Mouse (Mus musculus): ENCODE measurements around the gene Akr1c14. TPM values are rescaled to one million over a fixed set of nuclear protein-coding genes. Genes with fewer than 3 reads are reported as not detected.
A peak's percentile ranks its signal among the peaks of the same experiment; 100 is the strongest.
"Not testable (repeated sequence)": the region's sequence is repeated elsewhere in the genome, so short reads cannot be mapped to it uniquely, and the experiment has no call there.

Gene Akr1c14
- polyA plus RNA-seq (2016; fragmentation: Nextera tagmentation; extraction: Ambion mirVana): 0.36 and 0.68 TPM in 2 replicates

GRCm38 (mm10) chr13:4048719-4049118 is at the start of gene Akr1c14:
TSS of gene Akr1c14 (plus strand) at chr13:4049011.
- WGBS: 63% methylated on average over 2 of the region's 2 CpGs
- H3K36me3 ChIP-seq: no peaks in the 10 kb centered on the region
- no peaks in the 10 kb centered on the region for H3K9me3 ChIP-seq
- H3K27ac ChIP-seq: no peak within 1 kb of the TSS
- ATAC-seq (ENCODE audit: low FRiP score, low read depth): no peak
- no peak within 1 kb of the TSS for H3K4me3 ChIP-seq
- no peak within 1 kb of the TSS for H3K9ac ChIP-seq
- H3K4me1 ChIP-seq: no peaks in the 10 kb centered on the region
- no peak within 1 kb of the TSS for H3K4me2 ChIP-seq (replicated peaks)
- no peaks in the 10 kb centered on the region for H3K27me3 ChIP-seq (replicated peaks)

DNA sequence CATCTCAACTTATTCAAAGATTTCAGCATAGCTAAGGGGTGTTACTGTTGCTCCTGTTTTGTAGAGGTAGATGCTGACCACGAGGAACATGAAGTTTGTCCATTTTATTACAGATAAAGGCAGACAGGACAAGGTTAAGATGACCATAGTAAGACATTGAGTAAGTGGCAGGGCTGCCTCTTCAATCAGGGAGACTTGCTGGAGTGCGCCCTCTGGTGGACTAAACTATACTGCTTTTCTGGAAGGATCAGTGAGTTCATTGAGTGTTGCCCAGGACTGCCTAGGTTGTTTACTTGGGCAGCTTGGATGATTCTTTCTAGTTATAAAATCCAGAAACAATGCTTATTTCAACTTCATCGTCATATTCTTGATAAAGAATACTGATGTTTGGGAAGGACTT is 47.1 kb upstream of the Akr1c14 start:
- Histone ChIP-seq H3K27ac (no peak overlapping the region), H3K4me2 (replicated peaks) (no peak overlapping the region), H3K4me3 (no peak overlapping the region), H3K36me3 (no peaks in the 10 kb centered on the region), H3K27me3 (replicated peaks) (no peaks in the 10 kb centered on the region), H3K9ac (no peak overlapping the region), H3K4me1 (no peaks in the 10 kb centered on the region), H3K9me3 (no peaks in the 10 kb centered on the region)
- 15% methylated on average over 3 of the region's 3 CpGs for WGBS
- 0 out of 2 replicates have a peak, but pooled peaks have one; percentile 33 for ATAC-seq (ENCODE audit: low FRiP score, low read depth)

GRCm38 (mm10) chr13:4010784-4011183 is 38.0 kb upstream of the Akr1c14 start:
- H3K9ac ChIP-seq: no peak overlapping the region
- H3K27me3 ChIP-seq (replicated peaks): no peaks in the 10 kb centered on the region
- H3K36me3 ChIP-seq: no peaks in the 10 kb centered on the region
- H3K27ac ChIP-seq: no peak overlapping the region
- ATAC-seq (ENCODE audit: low FRiP score, low read depth): no peak
- H3K4me3 ChIP-seq: no peak overlapping the region
- WGBS: 84% methylated on average over 4 of the region's 4 CpGs
- no peak overlapping the region for H3K4me2 ChIP-seq (replicated peaks)
- H3K4me1 ChIP-seq: no peaks in the 10 kb centered on the region
- no peaks in the 10 kb centered on the region for H3K9me3 ChIP-seq

GRCm38 (mm10) chr13:4013811-4014210 is 35.0 kb upstream of the Akr1c14 start:
- Histone ChIP-seq H3K4me2 (replicated peaks) (no peak overlapping the region), H3K36me3 (no peaks in the 10 kb centered on the region), H3K27me3 (replicated peaks) (no peaks in the 10 kb centered on the region), H3K4me3 (no peak overlapping the region), H3K9ac (no peak overlapping the region), H3K4me1 (no peaks in the 10 kb centered on the region), H3K9me3 (no peaks in the 10 kb centered on the region), H3K27ac (no peak overlapping the region)
- no peak for ATAC-seq (ENCODE audit: low FRiP score, low read depth)

DNA sequence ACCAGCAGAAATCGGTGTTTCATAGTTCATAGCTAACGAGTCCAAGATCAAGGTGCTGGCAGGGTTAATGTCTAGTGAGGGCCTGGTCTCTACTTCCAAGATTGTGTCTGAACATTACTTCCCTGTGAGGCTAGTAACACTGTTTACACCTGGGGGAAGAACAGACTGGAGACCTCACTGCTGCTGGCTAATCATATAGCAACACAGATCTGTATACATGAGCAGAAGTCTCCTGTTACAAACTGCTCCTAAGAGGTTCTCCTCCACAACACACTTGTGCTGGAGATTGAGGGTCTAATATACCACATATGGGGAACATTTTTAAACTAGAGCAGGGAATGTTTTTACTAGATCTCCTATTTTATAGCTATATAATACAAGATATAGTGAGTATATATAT is 18.9 kb upstream of the Akr1c14 start:
- Histone ChIP-seq H3K27ac (no peak overlapping the region), H3K4me2 (replicated peaks) (no peak overlapping the region), H3K9ac (no peak overlapping the region), H3K36me3 (no peaks in the 10 kb centered on the region), H3K9me3 (no peaks in the 10 kb centered on the region), H3K4me1 (no peaks in the 10 kb centered on the region), H3K4me3 (no peak overlapping the region), H3K27me3 (replicated peaks) (no peaks in the 10 kb centered on the region)
- WGBS: 87% methylated on average over 2 of the region's 2 CpGs
- no peak for ATAC-seq (ENCODE audit: low FRiP score, low read depth)

GRCm38 (mm10) chr13:4032512-4032911 is 16.3 kb upstream of the Akr1c14 start:
- 87% methylated on average over 3 of the region's 3 CpGs for WGBS
- Histone ChIP-seq H3K36me3 (no peaks in the 10 kb centered on the region), H3K4me2 (replicated peaks) (no peak overlapping the region), H3K9me3 (no peaks in the 10 kb centered on the region), H3K9ac (no peak overlapping the region), H3K27ac (no peak overlapping the region), H3K27me3 (replicated peaks) (no peaks in the 10 kb centered on the region), H3K4me1 (no peaks in the 10 kb centered on the region), H3K4me3 (no peak overlapping the region)
- ATAC-seq (ENCODE audit: low FRiP score, low read depth): no peak

DNA sequence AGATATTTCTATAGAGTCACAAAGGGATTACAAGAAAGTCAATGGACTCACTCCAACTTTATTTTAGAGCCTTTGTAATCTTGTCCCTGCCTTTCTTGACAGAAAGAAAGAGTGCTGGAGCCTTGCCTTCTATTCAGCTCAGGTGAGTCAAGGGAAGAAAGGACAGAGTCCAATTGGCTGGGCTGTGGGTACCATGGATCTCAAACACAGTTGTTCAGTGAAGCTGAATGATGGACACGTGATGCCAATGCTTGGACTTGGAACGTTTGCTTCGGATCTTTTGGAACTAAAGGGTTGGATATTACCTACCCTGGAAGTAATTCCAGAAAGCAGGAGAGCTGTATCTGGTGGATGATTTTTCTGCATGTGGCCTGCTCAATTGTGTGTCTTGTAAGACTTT is 13.8 kb upstream of the Akr1c14 start:
- Histone ChIP-seq H3K4me3 (no peak overlapping the region), H3K4me1 (no peaks in the 10 kb centered on the region), H3K36me3 (no peaks in the 10 kb centered on the region), H3K27ac (no peak overlapping the region), H3K9ac (no peak overlapping the region), H3K27me3 (replicated peaks) (no peaks in the 10 kb centered on the region), H3K9me3 (no peaks in the 10 kb centered on the region), H3K4me2 (replicated peaks) (no peak overlapping the region)
- ATAC-seq (ENCODE audit: low FRiP score, low read depth): no peak
- WGBS: 82% methylated on average over 3 of the region's 3 CpGs

DNA sequence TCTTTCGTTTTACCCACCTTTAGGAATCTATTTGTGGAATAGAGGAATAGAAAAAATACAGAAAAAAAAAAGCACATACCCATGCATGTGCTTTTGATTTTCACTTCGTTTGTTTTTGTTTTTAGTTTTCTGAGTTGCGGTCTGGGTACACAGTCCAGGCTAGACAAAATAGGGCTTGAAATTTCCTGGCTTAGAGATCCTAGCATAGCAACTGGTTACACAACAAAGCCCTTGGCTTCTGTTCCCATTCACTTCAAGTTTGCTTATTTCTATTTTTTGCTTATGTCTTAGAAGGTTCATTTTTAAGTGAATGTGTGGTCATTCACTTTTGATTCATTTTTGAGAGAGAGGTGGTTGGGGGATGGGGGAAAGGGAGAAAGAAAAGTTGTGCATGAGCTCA is 2.7 kb upstream of the Akr1c14 start:
- H3K27me3 ChIP-seq (replicated peaks): no peaks in the 10 kb centered on the region
- H3K9me3 ChIP-seq: no peaks in the 10 kb centered on the region
- no peaks in the 10 kb centered on the region for H3K4me1 ChIP-seq
- H3K9ac ChIP-seq: no peak overlapping the region
- 88% methylated on average over 3 of the region's 3 CpGs for WGBS
- no peak overlapping the region for H3K4me3 ChIP-seq
- H3K4me2 ChIP-seq (replicated peaks): no peak overlapping the region
- H3K27ac ChIP-seq: no peak overlapping the region
- H3K36me3 ChIP-seq: no peaks in the 10 kb centered on the region
- no peak for ATAC-seq (ENCODE audit: low FRiP score, low read depth)

DNA sequence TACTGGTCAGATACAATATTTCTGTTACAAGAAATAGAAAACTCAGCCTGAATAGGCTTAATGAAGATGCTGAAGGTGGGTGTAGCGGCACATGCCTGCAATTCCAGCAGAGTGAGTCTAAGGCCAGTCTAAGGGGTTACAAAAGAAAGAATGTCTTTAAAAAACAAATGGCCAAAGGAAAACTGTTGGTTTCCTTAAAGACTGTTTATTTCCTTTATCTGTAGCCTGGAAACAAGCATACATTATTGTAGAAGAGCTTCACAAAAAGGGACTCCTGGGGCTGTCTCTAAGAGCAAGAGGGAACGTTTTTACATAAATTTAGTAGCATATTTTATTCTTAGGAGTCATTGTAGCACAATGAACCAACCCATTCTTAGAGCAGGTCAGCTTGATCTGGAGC is 2.0 kb upstream of the Akr1c14 start:
- H3K9ac ChIP-seq: no peak overlapping the region
- ATAC-seq (ENCODE audit: low FRiP score, low read depth): no peak
- H3K4me3 ChIP-seq: no peak overlapping the region
- H3K9me3 ChIP-seq: no peaks in the 10 kb centered on the region
- no peak overlapping the region for H3K4me2 ChIP-seq (replicated peaks)
- no peaks in the 10 kb centered on the region for H3K36me3 ChIP-seq
- H3K4me1 ChIP-seq: no peaks in the 10 kb centered on the region
- H3K27me3 ChIP-seq (replicated peaks): no peaks in the 10 kb centered on the region
- WGBS: 23% methylated on average over 2 of the region's 2 CpGs
- H3K27ac ChIP-seq: no peak overlapping the region

- no peak for ATAC-seq (ENCODE audit: low FRiP score, low read depth)
- no peaks in the 10 kb centered on the region for H3K36me3 ChIP-seq
- H3K9ac ChIP-seq: no peak overlapping the region
- no peaks in the 10 kb centered on the region for H3K4me1 ChIP-seq
- H3K9me3 ChIP-seq: no peaks in the 10 kb centered on the region
- no peak overlapping the region for H3K4me3 ChIP-seq
- WGBS: 100% methylated on average over 1 of the region's 1 CpGs
- no peaks in the 10 kb centered on the region for H3K27me3 ChIP-seq (replicated peaks)
- H3K27ac ChIP-seq: no peak overlapping the region
- no peak overlapping the region for H3K4me2 ChIP-seq (replicated peaks)
Observed at GRCm38 (mm10) chr13:4048226-4048625, 585 bp upstream of the Akr1c14 start.

GRCm38 (mm10) chr13:4049655-4050054 is 844 bp downstream of the Akr1c14 start:
- H3K4me2 ChIP-seq (replicated peaks): no peak overlapping the region
- H3K4me3 ChIP-seq: no peak overlapping the region
- no peaks in the 10 kb centered on the region for H3K27me3 ChIP-seq (replicated peaks)
- H3K36me3 ChIP-seq: no peaks in the 10 kb centered on the region
- H3K27ac ChIP-seq: no peak overlapping the region
- ATAC-seq (ENCODE audit: low FRiP score, low read depth): no peak
- no peaks in the 10 kb centered on the region for H3K9me3 ChIP-seq
- H3K9ac ChIP-seq: no peak overlapping the region
- H3K4me1 ChIP-seq: no peaks in the 10 kb centered on the region

GRCm38 (mm10) chr13:4055450-4055849 is 6.6 kb downstream of the Akr1c14 start:
- H3K4me3 ChIP-seq: no peak overlapping the region
- no peaks in the 10 kb centered on the region for H3K27me3 ChIP-seq (replicated peaks)
- no peak overlapping the region for H3K4me2 ChIP-seq (replicated peaks)
- no peaks in the 10 kb centered on the region for H3K4me1 ChIP-seq
- no peaks in the 10 kb centered on the region for H3K36me3 ChIP-seq
- 85% methylated on average over 3 of the region's 3 CpGs for WGBS
- H3K27ac ChIP-seq: no peak overlapping the region
- H3K9ac ChIP-seq: no peak overlapping the region
- no peaks in the 10 kb centered on the region for H3K9me3 ChIP-seq
- no peak for ATAC-seq (ENCODE audit: low FRiP score, low read depth)

DNA sequence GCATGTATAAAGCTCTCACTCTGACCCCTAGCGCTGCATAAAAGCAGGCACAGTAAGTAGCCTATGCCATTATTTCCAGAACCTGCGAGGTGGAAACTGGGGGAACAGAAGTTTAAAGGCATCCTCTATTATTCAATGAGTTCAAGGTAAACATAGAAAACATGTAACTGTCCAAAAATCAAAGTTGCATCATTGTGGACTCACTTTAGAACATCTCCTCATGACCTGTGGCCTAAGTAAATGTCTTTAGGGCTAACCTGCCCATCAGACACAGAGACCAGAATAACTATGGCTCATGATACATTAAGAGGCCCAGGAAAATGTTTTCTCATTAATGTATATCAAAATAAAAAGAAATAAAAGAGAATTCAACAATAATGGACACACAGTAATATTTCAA is 7.4 kb downstream of the Akr1c14 start:
- Histone ChIP-seq H3K4me1 (no peaks in the 10 kb centered on the region), H3K4me3 (no peak overlapping the region)
- 93% methylated on average over 2 of the region's 2 CpGs for WGBS

GRCm38 (mm10) chr13:4058239-4058638 is 9.4 kb downstream of the Akr1c14 start:
- not testable (repeated sequence) for H3K4me1 ChIP-seq; H3K4me2 ChIP-seq (replicated peaks); H3K4me3 ChIP-seq

More for the DNA sequence above, 7.4 kb downstream of the Akr1c14 start:
- H3K9ac ChIP-seq: no peak overlapping the region
- no peak for ATAC-seq (ENCODE audit: low FRiP score, low read depth)
- no peak overlapping the region for H3K27ac ChIP-seq
- no peaks in the 10 kb centered on the region for H3K27me3 ChIP-seq (replicated peaks)
- H3K36me3 ChIP-seq: no peaks in the 10 kb centered on the region
- H3K9me3 ChIP-seq: no peaks in the 10 kb centered on the region
- no peak overlapping the region for H3K4me2 ChIP-seq (replicated peaks)

More at GRCm38 (mm10) chr13:4058239-4058638, 9.4 kb downstream of the Akr1c14 start:
- not testable (repeated sequence) for ATAC-seq (ENCODE audit: low FRiP score, low read depth); H3K27ac ChIP-seq; H3K27me3 ChIP-seq (replicated peaks); H3K9me3 ChIP-seq; H3K36me3 ChIP-seq; H3K9ac ChIP-seq
- 80% methylated on average over 2 of the region's 2 CpGs for WGBS
